Mouse (Mus musculus) kidney, postnatal 0 days (tissue): ENCODE data around the gene F830045P16Rik. TPM values are rescaled to one million over a fixed set of nuclear protein-coding genes. Genes with fewer than 3 reads are reported as not detected.

ENCODE experiments used
- ATAC-seq: fragments of 200-750 bp; cut with Nextera tagmentation; replicated peaks from 2 replicates; pipeline ENCODE4 v1.8.0; 2017; ENCODE audit warnings: low read depth, moderate number of reproducible peaks, moderate TSS enrichment, moderate library complexity; ENCODE audit not compliant: low FRiP score
- DNase-seq: peaks from one replicate; pipeline ENCODE4 v3.0.0-alpha.2; 2016; ENCODE audit warnings: low spot score
- H3K27ac ChIP-seq: fragments of 300-500 bp; sonication (generic); 2 replicates; pipeline ENCODE4 v1.5.1; 2014; ENCODE audit warnings: mild to moderate bottlenecking
- H3K27me3 ChIP-seq: fragments of 300-500 bp; sonication (generic); 2 replicates; pipeline ENCODE4 v1.6.1; 2014; ENCODE audit warnings: low read length, mixed read lengths; ENCODE audit not compliant: insufficient read depth
- H3K36me3 ChIP-seq: fragments of 300-500 bp; sonication (generic); 2 replicates; pipeline ENCODE4 v1.6.1; 2014; ENCODE audit warnings: low read length, mixed read lengths; ENCODE audit not compliant: insufficient read depth
- H3K4me1 ChIP-seq: fragments of 300-500 bp; sonication (generic); replicated peaks from 2 replicates; pipeline ENCODE4 v1.6.1; 2014; ENCODE audit warnings: antibody characterized with exemption, low read length, mixed read lengths; ENCODE audit not compliant: insufficient read depth
- H3K4me2 ChIP-seq: fragments of 300-500 bp; sonication (generic); 2 replicates; pipeline ENCODE4 v1.6.1; 2014; ENCODE audit warnings: mild to moderate bottlenecking, low read length, moderate library complexity, mixed read lengths
- H3K4me3 ChIP-seq: fragments of 300-500 bp; sonication (generic); replicated peaks from 2 replicates; pipeline ENCODE4 v1.5.1; 2014; ENCODE audit warnings: low read depth, low read length
- H3K9ac ChIP-seq: fragments of 300-500 bp; sonication (generic); 2 replicates; pipeline ENCODE4 v1.6.1; 2014; ENCODE audit warnings: low read depth, low read length
- H3K9me3 ChIP-seq: fragments of 300-500 bp; sonication (generic); replicated peaks from 2 replicates; pipeline ENCODE4 v1.6.1; 2016; ENCODE audit warnings: low read length, inconsistent platforms, mixed read lengths
- CTCF ChIP-seq: IDR thresholded peaks from 2 replicates; pipeline ENCODE4 v1.5.1; 2016; ENCODE audit warnings: antibody characterized with exemption, low read depth, mild to moderate bottlenecking, moderate library complexity
- WGBS: fragments of 180-500 bp; shearing (Covaris S2); extraction: QIAGEN DNeasy Blood & Tissue Kit; methylation state at CpG from one replicate; pipeline ENCODE4 v1.1.7; 2014; 5-methylcytosine and 5-hydroxymethylcytosine counted together
- polyA plus RNA-seq: library from polyadenylated mRNA; unstranded; fragments of >200 nt; fragmentation: Nextera tagmentation; extraction: Ambion mirVana; gene quantifications from 2 replicates; pipeline ENCODE4 v1.2.1, GENCODE M21; 2015

Gene F830045P16Rik
- polyA plus RNA-seq, 1 experiment from 2014 or later = not detected

GRCm38 (mm10) chr2:129549537-129550135 lies 13.2 kb upstream of the F830045P16Rik start:
- Histone ChIP-seq H3K4me1 (no peaks in the 10 kb centered on the region), H3K4me3 (no peak overlapping the region), H3K4me2 (no peak overlapping the region), H3K27ac (no peak overlapping the region), H3K27me3 (no peaks in the 10 kb centered on the region), H3K9me3 (no peaks in the 10 kb centered on the region), H3K9ac (no peak overlapping the region), H3K36me3 (no peaks in the 10 kb centered on the region)
- DNase-seq (no peak), ATAC-seq (no peak)
- WGBS = 42% methylated on average over 9 of the region's 9 CpGs
- TF ChIP-seq CTCF = no peak

GRCm38 (mm10) chr2:129546772-129547171 lies 10.4 kb upstream of the F830045P16Rik start:
- Histone ChIP-seq H3K27ac (no peak overlapping the region), H3K27me3 (no peaks in the 10 kb centered on the region), H3K36me3 (no peaks in the 10 kb centered on the region), H3K4me3 (no peak overlapping the region), H3K4me1 (no peaks in the 10 kb centered on the region), H3K9ac (no peak overlapping the region), H3K4me2 (no peak overlapping the region), H3K9me3 (no peaks in the 10 kb centered on the region)
- no peak for ATAC-seq
- no peak for DNase-seq
- WGBS = 36% methylated on average over 3 of the region's 3 CpGs
- no peak for TF ChIP-seq CTCF

- Histone ChIP-seq H3K9ac (no peak overlapping the region), H3K27ac (no peak overlapping the region), H3K9me3 (no peaks in the 10 kb centered on the region), H3K36me3 (no peaks in the 10 kb centered on the region), H3K4me2 (no peak overlapping the region), H3K4me3 (no peak overlapping the region), H3K27me3 (no peaks in the 10 kb centered on the region), H3K4me1 (no peaks in the 10 kb centered on the region)
- 67% methylated on average over 7 of the region's 7 CpGs for WGBS
- TF ChIP-seq CTCF = no peak
- ATAC-seq (no peak), DNase-seq (no peak)
Measured at GRCm38 (mm10) chr2:129545596-129545995, 9.2 kb upstream of the F830045P16Rik start.

GRCm38 (mm10) chr2:129544919-129545318 lies 8.5 kb upstream of the F830045P16Rik start:
- H3K4me3 ChIP-seq = no peak overlapping the region
- no peak overlapping the region for H3K4me2 ChIP-seq
- no peaks in the 10 kb centered on the region for H3K9me3 ChIP-seq
- DNase-seq (no peak), ATAC-seq (no peak)
- H3K27ac ChIP-seq = no peak overlapping the region
- H3K36me3 ChIP-seq = no peaks in the 10 kb centered on the region
- no peaks in the 10 kb centered on the region for H3K4me1 ChIP-seq
- no peak for TF ChIP-seq CTCF
- no peaks in the 10 kb centered on the region for H3K27me3 ChIP-seq
- 80% methylated on average over 3 of the region's 3 CpGs for WGBS
- H3K9ac ChIP-seq = no peak overlapping the region

GRCm38 (mm10) chr2:129544448-129544847 lies 8.0 kb upstream of the F830045P16Rik start:
- no peaks in the 10 kb centered on the region for H3K36me3 ChIP-seq
- no peak overlapping the region for H3K27ac ChIP-seq
- no peak overlapping the region for H3K9ac ChIP-seq
- TF ChIP-seq CTCF = no peak
- H3K4me2 ChIP-seq = no peak overlapping the region
- ATAC-seq = peak; percentile 21; the same call in 1 of the 2 replicates
- no peaks in the 10 kb centered on the region for H3K4me1 ChIP-seq
- DNase-seq = peak; percentile 41
- no peak overlapping the region for H3K4me3 ChIP-seq
- WGBS = 57% methylated on average over 4 of the region's 4 CpGs
- H3K27me3 ChIP-seq = no peaks in the 10 kb centered on the region
- H3K9me3 ChIP-seq = no peaks in the 10 kb centered on the region

- 78% methylated on average over 3 of the region's 3 CpGs for WGBS
- DNase-seq (no peak), ATAC-seq (no peak)
Measured at GRCm38 (mm10) chr2:129540036-129540435, 3.6 kb upstream of the F830045P16Rik start.

GRCm38 (mm10) chr2:129539175-129539574 lies 2.8 kb upstream of the F830045P16Rik start:
- H3K9ac ChIP-seq = no peak overlapping the region
- peaks cover 6% of the 10 kb centered on the region; the same call in 1 of the 2 replicates for H3K4me1 ChIP-seq
- no peak overlapping the region for H3K4me2 ChIP-seq
- H3K9me3 ChIP-seq = no peaks in the 10 kb centered on the region
- H3K27ac ChIP-seq = no peak overlapping the region
- no peak for TF ChIP-seq CTCF
- no peak overlapping the region for H3K4me3 ChIP-seq
- no peaks in the 10 kb centered on the region for H3K36me3 ChIP-seq
- DNase-seq (peak; percentile 51), ATAC-seq (no peak)
- WGBS = 27% methylated on average over 4 of the region's 4 CpGs
- no peaks in the 10 kb centered on the region for H3K27me3 ChIP-seq

More at GRCm38 (mm10) chr2:129540036-129540435, 3.6 kb upstream of the F830045P16Rik start:
- Histone ChIP-seq H3K4me2 (no peak overlapping the region), H3K4me1 (peaks cover 6% of the 10 kb centered on the region; the same call in 1 of the 2 replicates), H3K27ac (no peak overlapping the region), H3K4me3 (no peak overlapping the region), H3K36me3 (no peaks in the 10 kb centered on the region), H3K27me3 (no peaks in the 10 kb centered on the region), H3K9ac (no peak overlapping the region), H3K9me3 (no peaks in the 10 kb centered on the region)
- no peak for TF ChIP-seq CTCF
